9 mouse cellular contexts compared by ENCODE assay signal in the genomic region with DNA sequence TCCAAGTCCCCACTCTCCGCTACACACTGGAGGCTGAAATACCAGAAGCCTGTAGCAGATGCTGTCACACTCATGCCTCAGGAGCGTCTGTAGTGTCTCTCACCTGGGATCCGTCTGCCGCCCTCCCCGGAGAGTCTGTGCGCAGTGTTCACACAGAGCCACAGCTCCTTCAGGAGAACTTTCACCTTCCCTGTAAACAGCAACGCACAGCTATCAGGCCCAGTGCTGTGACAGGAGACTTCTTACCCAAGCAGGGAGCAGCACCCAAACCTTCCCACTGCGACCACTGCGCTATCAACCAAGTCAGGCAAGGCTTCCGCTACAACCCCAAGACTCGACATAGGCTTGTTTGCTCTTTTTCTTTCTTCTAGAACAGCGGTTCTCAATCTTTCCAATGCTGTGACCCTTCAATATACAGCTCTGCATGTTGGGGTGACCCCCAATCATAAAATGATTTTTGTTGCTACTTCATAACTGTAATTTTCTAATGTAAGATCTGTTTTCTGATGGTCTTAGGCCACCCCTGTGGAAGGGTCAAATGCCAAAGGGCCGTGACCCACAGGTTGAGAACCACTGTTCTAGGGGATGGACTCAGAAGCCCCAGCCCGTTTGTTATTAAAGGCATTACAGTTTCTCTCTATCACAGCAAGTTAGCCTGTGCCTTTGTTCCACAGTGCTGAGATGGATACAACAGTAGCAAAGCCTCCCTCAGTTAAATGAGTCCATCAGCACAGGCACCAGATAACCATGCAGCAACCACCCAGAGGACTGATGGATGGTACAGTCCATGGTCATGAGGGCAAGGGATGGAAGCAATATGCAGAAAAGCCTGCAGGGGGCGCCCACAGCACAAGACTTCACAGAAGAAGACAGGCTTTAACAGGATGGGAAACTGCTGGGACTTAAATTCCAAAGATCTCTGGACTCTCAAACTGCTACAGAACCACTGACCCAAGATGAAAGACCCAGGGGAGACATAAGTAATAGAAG. TPM values are rescaled to one million over a fixed set of nuclear protein-coding genes. Genes with fewer than 3 reads are reported as not detected.
DNase-seq lines count a peak whose midpoint lies in the region; ATAC-seq and TF ChIP-seq lines count a peak whose summit lies in the region.
"Had no signal": no experiment of that assay in that cellular context is flagged by ENCODE, and none has a peak within 500 bp of the region (broad histone marks: within the 10 kb centered on the region; RNA-seq: fewer than 3 reads in every experiment).

No protein-coding gene starts in this region.

- no peaks in the 10 kb centered on the region for H3K9me3 ChIP-seq in heart, postnatal 0 days (replicated peaks; ENCODE audit: control insufficient read depth, low read length)
- H3K9me3 ChIP-seq in lung, embryonic 14.5 days (ENCODE audit: low read depth, low read length), result no peaks in the 10 kb centered on the region
- H3K9me3 ChIP-seq: megakaryocyte, embryonic 14.5 days had no signal

- 85% methylated on average over 15 of the region's 15 CpGs for WGBS in heart, postnatal 0 days
- 83% methylated on average over 15 of the region's 15 CpGs for WGBS in lung, embryonic 14.5 days

- peak; percentile 65 for ATAC-seq in erythroblast, adult 5-6 weeks (replicated peaks; ENCODE audit: low FRiP score, poor library complexity, severe bottlenecking)
- peak; percentile 58 for ATAC-seq in heart, postnatal 0 days (ENCODE audit: insufficient read depth, low read depth)
- ATAC-seq in lung, embryonic 14.5 days (ENCODE audit: insufficient read depth), result peak; percentile 29; the same call in 1 of the 2 replicates

- H3K27me3 ChIP-seq in heart, postnatal 0 days (ENCODE audit: control insufficient read depth, insufficient read depth, low read length), result no peaks in the 10 kb centered on the region
- H3K27me3 ChIP-seq in lung, embryonic 14.5 days (ENCODE audit: insufficient read depth, low read length), result no peaks in the 10 kb centered on the region
- H3K27me3 ChIP-seq: megakaryocyte, embryonic 14.5 days had no signal

- H3K4me2 ChIP-seq in heart, postnatal 0 days (ENCODE audit: low read depth, low read length), result no peak overlapping the region
- no peak overlapping the region for H3K4me2 ChIP-seq in lung, embryonic 14.5 days

- H3K4me1 ChIP-seq in heart, postnatal 0 days (ENCODE audit: control insufficient read depth, insufficient read depth), result no peaks in the 10 kb centered on the region
- no peaks in the 10 kb centered on the region for H3K4me1 ChIP-seq in lung, embryonic 14.5 days (ENCODE audit: insufficient read depth)

- H3K9ac ChIP-seq in heart, postnatal 0 days (replicated peaks; ENCODE audit: low read depth, low read length), result no peak overlapping the region
- H3K9ac ChIP-seq in lung, embryonic 14.5 days, result no peak overlapping the region

- peak; percentile 61 for DNase-seq in MN1 (ENCODE audit: low spot score)
- peak; percentile 86 for DNase-seq in brain, adult 2 months (ENCODE audit: low read depth, low spot score)
- DNase-seq in heart, postnatal 0 days (ENCODE audit: low spot score), result peak; percentile 65
- DNase-seq in kidney, postnatal 14 days, result peak; percentile 76
- DNase-seq in lung, embryonic 14.5 days, result peak; percentile 82
- peak; percentile 84 for DNase-seq in retina, embryonic 14.5 days (ENCODE audit: low spot score)
- DNase-seq in yolk sac, embryonic 10.5 days (ENCODE audit: low spot score), result peak; percentile 43

- no peak for TF ChIP-seq EP300 in heart, postnatal 0 days (IDR thresholded peaks at IDR 0.05; ENCODE audit: low read depth)

- peaks cover 85% of the 10 kb centered on the region for H3K36me3 ChIP-seq in heart, postnatal 0 days (replicated peaks; ENCODE audit: control insufficient read depth, insufficient read depth, low read length)
- peaks cover 78% of the 10 kb centered on the region for H3K36me3 ChIP-seq in lung, embryonic 14.5 days (ENCODE audit: insufficient read depth)

- no peak overlapping the region for H3K4me3 ChIP-seq in heart, postnatal 0 days (ENCODE audit: low read depth, low read length)
- no peak overlapping the region for H3K4me3 ChIP-seq in lung, embryonic 14.5 days (ENCODE audit: low read depth, low read length)
- H3K4me3 ChIP-seq: megakaryocyte, embryonic 14.5 days had no signal

- H3K27ac ChIP-seq in heart, postnatal 0 days (ENCODE audit: low read depth), result no peak overlapping the region
- H3K27ac ChIP-seq in lung, embryonic 14.5 days (ENCODE audit: low read depth), result no peak overlapping the region

- peak; percentile 74 for TF ChIP-seq CTCF in heart, postnatal 0 days (IDR thresholded peaks at IDR 0.05; ENCODE audit: low read depth)
- TF ChIP-seq CTCF in lung, embryonic 14.5 days (IDR thresholded peaks at IDR 0.05; ENCODE audit: low read depth), result peak; percentile 79

RNA-seq across cellular contexts. Expression of a gene that starts 26.7 kb away (rescaled TPM):
- total RNA-seq in erythroblast, adult 5-6 weeks (2015; ENCODE audit: low replicate concordance), result 4.2 and 13.4 TPM in 2 replicates
- total RNA-seq in erythroblast, adult 5-6 weeks (2017; ENCODE audit: low replicate concordance), result 4.6 and 6.0 TPM in 2 replicates
- total RNA-seq in heart, postnatal 0 days (2014; rRNA removed; ENCODE audit: low replicate concordance), result 21.0 and 29.5 TPM in 2 replicates
- 7.2 and 7.7 TPM in 2 replicates for polyA plus RNA-seq in heart, postnatal 0 days (2015; fragmentation: Nextera tagmentation; extraction: Ambion mirVana)
- 28.2 and 31.8 TPM in 2 replicates for polyA plus RNA-seq in lung, embryonic 14.5 days (2014; fragmentation: Nextera tagmentation; extraction: Ambion mirVana)
